Mouse (Mus musculus) liver (tissue): Measurements from ENCODE around the gene Nsun4.

ENCODE experiments used
- DNase-seq: peaks from one replicate; pipeline ENCODE4 v3.0.0-alpha.2; 2020; ENCODE audit warnings: mixed read lengths

The Nsun4 gene

DNA sequence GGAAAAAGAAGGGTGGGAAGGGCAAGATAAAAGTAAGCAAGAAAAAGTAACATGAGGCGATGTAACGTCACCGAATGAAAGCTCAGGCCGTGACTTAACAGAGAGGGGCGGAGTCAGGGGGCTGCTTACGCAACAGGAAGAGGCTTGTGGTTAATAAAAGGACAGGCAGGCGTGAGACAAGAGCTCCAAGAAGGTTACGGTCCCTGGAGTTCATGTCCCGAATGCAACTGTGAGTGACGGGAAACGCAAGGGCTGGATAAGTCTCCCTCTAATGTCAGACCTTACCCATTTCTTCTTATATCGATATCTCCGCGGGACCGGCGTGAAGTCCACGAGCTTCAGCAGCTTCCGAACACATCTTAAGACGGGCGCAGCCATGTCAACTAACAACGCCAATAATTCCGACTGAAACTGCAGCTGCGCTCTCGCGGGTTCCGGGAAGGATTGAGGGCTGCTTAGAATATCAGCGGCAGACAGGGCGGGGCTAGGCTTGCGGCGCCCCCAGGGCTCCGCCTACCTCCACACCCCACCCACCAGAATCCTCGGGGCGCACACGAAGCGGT is at the start of gene Nsun4:
Gene Nsun4, minus strand, starts transcription at position 478 of the 563 bp plus-strand sequence.
- DNase-seq: peak; percentile 93

DNA sequence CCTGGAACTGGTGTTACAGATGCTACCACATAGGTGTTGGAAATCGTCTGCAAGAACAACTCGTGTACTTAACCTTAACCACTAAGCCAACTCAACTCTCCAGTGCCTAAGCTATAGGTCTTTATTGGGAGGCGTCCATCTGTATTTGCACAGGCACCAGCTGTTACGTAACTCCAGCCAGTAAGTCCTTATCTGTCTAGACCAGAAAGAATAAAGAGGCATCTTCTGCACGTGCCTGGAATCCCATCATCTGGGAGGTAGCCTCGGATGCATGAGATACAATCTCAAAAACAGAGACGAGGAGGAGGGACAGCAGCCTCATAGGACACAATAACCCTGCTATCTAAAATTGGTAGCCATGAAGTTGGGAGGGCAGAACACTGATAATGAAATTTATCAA is 47.3 kb upstream of the Nsun4 start:
- peak; percentile 58 for DNase-seq

DNA sequence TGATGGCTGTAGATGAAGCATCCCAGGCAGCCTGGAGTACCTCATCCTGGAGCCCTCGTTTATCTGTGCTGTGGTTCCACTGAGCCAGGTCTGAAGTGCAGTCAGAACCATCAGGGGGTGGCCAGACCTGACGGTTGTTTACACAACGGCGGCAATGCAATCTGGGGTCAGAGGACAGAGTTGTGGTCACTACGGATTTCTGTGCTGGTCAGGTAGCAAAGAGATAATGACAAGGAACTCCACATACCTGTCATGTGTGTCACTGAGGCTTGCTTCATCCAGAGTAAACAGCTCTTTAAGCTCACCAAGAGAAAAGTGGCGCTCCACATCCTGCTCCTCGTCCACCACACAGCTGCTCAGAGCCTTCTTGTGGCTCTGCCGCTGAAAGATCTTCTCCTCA is 43.5 kb upstream of the Nsun4 start:
- peak; percentile 33 for DNase-seq

DNA sequence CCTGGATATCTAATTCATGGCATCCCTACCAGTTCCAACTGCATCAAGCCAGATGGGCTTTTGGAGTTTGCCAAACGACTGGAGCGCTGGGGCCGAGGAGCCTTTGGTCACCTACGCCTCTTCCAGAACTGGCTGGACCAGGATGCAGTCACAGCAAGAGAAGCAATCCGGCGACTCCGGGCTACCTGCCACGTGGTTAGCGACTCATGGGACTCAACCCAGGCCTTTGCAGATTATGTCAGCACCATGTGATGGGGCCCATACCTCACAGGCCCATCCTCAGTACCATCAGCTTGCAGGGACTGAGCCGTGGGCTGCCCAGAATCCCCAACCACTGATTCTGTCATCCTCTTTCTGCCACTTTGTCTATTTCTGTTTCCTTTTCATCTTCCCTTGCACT is 42.6 kb upstream of the Nsun4 start:
- DNase-seq: no peak

DNA sequence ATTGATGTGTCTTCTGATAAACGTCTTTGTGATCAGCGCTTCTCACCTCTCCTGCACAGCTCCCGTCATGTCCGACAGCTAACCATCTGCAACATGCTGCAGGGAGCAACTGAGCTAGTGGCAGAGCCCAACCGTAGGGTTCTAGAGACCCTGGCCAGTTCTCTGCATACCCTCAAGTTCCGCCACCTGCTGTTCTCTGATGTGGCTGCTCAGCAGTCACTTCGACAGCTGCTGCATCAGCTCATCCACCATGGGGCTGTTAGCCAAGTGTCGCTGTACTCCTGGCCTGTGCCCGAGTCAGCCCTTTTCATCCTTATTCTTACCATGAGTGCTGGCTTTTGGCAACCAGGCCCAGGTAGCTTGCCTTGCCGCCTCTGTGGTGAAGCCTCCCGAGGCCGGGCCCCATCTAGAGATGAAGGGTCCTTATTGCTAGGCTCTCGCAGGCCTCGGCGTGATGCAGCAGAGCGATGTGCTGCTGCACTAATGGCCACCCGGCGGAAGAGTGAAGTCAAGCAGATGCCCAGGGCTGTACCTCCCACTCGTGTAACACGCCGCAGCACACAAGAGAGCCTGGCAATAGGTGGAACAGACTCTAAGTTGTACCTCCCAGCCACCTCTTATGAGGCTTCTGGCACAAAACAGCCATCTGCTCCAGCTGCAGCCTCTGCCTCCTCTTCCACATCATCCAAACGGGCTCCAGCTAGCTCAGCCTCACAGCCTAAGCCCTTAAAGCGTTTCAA is 35.0 kb upstream of the Nsun4 start:
- no peak for DNase-seq

DNA sequence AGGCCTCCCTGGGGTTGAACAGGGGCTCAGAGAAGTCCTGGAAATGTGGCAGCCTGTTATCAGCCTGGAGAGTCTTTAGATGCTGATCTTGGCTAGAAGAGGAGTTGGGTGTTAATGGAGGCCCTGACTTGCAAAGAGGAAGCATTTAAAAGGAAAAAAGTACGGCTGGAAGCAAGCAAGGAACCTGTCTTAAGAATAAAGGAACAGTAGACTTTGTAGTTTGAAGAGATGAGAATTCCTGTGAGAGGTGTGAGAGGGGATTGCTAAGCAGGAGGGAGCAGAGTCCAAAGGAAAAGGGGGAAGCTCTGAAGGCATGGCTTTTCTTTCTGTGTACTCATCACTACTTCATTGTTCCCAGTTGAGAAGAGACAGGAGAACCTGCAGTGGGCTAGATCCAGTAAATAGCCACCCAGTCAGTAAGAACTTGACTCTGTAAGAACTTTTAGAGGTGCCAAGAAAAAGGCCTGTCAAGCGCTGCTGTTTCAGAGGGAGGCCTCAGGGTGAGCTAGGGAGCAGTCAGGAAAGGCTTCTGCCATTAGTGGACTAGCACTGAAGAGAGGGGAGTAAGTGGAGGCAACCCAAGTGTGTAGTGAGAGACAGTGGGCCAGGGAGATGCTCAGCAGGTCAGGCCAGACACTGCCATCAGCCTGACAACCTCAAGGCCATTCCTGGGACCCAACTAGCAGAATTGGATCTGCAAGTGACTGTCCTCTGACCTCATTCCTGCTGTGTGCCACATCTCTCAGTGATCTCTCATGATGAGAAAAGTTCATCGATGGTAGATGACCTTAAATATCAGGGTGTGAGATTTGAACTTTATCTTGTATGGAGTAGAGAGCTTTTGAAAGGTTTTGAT is 23.8 kb upstream of the Nsun4 start:
- DNase-seq: no peak

DNA sequence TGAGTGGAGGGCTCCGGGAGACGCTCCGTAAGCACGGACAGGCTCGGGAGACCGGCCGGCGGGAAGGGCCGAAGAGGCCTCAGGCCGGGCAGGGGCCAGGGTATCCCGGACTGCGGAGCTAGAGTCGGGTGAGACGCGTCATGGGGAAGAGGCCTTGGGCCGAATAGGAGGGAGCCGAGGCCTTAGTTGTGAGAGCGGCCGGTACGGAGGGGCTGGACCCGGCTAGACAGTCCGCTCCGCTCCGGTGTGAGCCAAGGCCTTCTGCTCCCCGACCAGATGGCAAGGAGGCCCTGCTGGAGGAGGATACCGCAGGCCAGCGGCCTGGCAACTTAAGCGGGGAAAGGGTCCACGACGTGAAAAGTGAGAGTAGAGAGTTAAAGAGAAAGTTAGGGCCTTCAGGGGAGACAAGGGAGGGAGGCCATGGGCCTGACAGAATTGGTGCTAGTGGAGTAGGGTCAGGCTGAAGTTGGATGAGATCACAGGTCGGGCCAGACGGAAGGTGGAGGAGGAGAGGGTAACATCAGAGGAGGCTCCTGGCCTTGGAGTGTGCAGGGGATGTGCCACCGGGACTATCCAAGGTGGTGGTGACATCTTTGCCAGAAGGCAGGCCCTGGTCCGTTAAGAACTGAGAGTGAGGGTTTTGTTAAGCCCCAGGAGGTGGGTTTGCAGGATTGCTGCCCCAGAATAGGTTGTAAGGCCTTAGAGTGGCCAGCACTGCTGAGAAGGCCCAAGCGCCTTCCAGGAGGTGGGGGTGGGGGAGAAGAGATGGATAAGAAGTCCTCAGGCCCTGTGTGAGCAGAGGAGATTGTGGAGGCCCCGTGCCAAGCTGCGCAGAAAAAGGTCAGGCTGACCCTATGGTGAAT is 22.9 kb upstream of the Nsun4 start:
- peak; percentile 62 for DNase-seq

DNA sequence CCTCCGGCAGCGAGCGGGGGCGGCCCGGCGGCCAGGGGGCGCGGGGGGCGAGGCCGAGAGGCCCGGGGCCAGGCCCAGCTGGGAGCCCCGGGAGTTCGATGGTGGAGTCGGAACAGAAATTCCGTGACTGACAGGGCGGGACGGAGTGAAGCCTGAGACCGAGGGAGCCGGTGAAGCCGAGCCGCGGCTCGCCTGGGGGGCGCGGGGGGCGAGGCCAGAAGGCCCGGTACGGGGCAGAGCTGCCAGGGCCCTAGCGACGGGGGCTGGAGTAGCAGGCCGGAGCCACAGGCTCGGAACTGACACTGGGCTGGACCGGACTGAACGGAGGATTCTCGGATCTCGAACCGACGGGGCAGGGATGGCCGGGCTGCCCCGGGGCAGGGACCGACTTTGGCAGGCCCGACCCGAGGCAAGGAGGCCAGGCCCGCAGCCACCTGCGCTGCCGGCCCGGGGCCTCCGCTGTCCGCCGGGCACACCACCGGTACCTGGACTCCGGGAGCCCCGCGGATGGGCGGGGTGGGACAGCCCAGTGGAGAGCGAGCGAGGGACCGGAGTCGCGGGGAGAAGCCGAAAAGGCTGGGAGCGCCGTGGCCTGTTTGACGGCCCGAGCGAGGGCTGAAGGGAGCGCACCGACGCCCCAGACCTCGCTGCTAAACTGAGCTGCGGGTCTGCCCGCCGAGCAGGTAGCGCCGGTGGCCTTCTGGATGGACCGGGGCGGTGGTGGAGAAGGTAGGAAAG is 22.1 kb upstream of the Nsun4 start:
- peak; percentile 76 for DNase-seq

DNA sequence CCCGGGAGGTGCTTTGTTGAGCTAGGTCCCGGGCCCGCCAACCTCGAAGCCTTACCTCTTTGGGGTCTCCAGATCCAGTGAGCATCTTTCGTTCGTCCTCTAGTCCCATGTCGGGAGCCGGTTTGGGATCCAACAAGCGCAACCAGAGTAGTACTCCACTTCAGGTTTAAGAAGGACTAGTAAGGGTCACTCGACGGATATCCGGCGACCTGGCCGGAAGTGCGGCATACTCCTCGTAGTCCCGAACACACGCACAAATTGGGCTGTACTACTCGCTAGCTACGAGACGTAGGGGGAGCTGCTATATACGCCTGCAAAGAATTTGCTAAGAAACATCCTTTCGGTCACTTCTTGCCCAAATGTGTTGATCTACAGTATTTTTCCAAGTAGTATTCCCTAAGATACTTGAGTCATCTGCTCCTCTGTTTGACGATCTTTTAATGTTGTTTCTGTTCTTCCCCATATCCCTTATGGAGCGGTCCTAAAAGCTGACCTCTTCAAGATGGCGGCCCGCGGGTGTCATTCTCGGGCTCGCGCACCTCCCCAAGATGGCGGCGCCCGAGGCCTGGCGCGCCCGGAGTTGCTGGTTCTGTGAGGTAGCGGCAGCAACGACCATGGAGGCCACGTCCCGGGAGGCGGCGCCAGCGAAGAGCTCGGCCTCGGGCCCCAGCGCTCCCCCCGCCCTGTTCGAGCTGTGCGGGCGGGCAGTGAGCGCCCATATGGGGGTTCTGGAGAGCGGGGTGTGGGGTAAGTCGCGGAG is 21.4 kb upstream of the Nsun4 start, which contains the start of the genes Uqcrh and Lrrc41:
Gene Uqcrh, minus strand, starts transcription at position 211 of the 760 bp plus-strand sequence.
Gene Lrrc41, plus strand, starts transcription at position 409 of the 760 bp plus-strand sequence.
- DNase-seq: peak; percentile 96

DNA sequence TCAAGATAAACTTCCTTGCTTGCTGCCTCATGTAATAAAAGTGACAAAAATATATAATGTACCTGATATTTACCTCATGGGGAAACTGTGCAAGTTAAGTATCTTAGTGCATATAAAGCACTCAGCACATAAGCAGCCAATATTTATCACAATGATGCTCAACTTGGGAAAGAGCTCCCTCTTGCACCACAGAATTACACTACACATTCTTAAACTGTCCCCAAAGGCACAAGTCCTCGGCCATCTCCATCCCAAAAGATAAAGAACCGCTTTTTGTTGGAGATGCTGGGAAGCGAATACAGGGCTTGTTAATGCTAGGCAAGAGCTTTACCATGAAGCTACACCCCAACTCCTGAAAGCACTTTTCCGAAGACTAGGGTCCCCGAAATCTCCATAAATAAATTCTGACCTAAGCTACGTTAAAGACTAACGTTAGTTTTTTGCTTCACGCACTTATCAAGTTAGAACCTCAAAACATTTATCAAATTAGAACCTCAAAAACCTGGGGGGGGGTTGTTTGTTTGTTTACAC is 20.5 kb upstream of the Nsun4 start:
- no peak for DNase-seq

DNA sequence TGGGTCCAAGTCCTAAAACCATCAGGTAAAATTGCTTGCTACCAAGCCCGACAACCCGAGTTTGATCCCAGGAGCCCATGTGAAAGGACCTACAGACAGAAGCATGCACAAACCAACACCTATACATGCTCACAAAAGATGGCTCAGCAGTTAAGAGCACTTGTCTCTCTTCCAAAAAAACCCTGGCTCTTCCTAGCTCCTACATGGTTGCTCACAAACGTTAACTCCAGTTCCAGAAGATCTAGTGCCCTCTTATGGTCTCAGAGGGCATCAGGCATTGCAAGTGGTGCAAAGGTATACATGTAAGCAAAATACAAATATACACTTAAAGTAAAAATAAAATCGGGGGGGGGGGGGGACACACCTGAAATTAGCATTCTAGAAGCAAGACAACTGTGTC is 19.5 kb upstream of the Nsun4 start:
- no peak for DNase-seq

DNA sequence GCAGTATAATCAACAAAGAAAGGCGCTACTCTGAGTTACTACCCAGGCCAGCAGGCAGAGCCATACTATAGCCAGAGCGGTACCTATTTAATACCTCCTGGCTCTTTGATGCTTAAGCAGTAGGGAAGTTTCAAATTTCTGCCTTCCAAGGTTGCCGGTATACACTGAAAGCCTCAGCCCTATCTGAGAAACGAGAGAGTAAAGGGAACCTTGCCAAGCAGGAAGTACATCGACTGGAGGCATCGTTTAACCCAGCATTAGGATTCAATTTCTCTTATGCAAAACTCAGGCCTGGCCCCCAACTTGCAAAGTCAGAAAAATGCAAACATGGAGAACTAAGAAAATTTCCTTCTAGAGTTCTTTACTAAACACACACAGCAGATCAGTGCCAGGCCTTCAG is 16.4 kb upstream of the Nsun4 start:
- DNase-seq: no peak

DNA sequence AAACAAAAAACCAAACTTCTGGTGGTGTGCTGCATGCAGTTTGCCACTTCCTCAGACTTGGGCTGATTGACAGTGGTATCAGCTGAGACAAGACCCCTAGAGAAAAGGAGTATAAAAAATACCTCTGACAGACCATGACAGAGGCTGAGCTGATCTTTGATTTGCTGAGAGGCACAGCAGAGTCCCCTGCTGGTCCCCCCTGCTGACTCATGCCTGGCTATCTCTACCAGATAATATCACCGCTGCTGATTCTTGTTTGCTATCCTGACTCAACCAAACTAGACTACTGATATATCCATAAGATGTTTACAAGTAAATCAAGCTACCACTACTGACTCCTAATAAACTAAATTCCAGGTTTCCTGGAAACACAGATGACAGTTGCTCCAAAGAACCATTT is 10.2 kb upstream of the Nsun4 start:
- peak; percentile 14 for DNase-seq

DNA sequence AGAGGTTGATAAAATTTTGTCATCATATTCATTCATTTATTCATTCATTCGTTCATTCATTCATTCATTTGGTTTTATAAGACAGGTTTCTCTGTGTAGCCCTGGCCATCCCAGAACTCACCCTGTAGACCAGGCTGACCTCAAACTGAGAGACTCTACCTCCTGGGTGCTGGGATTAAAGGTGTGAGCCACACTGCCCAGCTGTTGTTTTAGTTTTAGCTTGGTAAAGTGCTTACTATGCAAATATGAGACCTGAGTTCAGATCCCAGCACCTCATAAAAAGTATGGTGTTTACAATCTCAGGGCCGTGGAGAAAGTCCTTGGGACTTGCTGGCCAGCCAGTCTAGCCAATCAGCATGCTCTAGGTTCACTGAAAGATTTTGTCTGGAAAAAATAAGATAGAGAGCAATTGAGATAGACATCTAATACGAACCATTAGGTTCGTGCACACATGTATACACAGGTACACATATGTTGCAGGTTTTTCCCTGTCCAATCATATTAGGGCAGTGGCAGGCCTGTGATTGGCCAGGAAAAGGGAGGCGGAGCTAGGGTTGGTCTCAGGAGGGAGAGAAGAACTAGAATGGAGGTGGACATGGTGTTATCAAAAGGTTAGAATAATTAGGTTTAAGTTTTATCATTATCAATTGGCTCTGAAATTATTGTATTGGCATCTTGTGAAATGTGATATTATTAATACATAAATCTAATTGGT is 5.5 kb upstream of the Nsun4 start:
- DNase-seq: no peak

DNA sequence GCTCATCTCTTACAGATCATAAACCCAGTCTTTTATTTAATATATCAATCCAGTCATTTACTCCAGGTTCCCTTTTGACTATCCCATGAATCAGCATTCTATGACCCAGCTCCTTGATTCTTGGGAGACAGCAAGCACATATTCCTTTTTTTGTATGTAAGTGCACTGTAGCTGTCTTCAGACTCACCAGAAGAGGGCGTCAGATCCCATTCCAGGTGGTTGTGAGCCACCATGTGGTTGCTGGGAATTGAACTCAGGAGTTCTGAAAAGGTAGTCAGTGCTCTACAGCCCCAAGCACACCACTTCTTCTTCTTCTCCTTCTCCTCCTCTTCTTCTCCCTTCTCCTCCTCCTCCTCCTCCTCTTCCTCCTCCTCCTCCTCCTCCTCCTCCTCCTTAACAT is 3.9 kb upstream of the Nsun4 start:
- no peak for DNase-seq

DNA sequence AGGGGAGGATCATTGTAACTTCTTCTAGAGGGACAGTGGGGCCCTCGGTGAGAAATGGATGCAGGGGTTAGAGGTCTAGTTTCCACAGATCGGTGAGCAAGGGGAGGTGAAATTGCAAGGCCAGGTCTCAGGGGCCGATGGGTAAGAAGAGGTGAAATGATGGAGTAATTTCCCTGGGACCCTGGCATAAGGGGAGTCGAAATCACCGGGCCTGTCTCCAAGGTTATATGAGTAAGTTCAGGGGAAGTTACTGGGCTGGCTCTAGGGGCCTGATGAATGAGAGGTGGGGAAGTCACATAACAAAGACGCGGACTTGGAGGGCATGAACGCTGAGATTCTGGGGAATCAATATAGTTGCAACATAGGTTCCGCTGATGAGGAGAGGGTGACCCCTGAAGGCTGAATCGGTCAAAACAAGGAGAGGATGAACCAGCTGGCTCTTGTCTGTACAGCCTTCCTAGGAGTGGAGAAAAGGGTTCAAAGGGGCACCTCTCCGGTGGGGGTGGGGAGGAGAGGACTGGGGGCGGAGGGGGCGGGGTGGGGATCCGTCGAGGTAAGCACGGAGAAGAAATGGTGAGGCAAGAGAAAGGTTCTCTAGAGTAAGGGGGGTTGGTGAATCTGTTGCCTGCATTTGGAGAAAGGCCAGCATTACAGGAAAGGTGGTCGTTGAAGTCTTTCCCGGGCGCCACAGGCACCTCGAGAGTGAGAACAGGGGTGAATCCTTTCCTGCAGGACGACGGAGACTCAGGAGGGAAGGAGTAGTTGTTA is 966 bp downstream of the Nsun4 start:
- peak; percentile 40 for DNase-seq

DNA sequence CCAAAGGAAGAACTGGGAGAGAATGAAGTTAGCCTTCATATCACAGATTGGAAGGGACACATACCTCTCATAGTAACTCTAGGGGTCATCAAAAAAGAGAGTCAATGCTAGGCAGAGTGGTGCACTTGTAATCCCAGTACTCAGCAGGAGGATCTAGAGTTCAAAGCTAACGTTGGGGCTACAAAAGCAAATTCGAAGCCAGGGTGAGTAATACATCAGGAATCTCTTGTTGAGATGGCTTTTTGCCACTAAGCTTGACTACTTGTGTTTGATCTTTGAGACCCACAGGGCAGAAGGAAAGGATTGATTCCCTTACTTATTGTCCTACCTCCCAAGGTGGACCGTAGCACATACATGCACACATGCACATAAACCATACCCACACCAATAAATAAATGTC is 4.5 kb downstream of the Nsun4 start:
- no peak for DNase-seq

DNA sequence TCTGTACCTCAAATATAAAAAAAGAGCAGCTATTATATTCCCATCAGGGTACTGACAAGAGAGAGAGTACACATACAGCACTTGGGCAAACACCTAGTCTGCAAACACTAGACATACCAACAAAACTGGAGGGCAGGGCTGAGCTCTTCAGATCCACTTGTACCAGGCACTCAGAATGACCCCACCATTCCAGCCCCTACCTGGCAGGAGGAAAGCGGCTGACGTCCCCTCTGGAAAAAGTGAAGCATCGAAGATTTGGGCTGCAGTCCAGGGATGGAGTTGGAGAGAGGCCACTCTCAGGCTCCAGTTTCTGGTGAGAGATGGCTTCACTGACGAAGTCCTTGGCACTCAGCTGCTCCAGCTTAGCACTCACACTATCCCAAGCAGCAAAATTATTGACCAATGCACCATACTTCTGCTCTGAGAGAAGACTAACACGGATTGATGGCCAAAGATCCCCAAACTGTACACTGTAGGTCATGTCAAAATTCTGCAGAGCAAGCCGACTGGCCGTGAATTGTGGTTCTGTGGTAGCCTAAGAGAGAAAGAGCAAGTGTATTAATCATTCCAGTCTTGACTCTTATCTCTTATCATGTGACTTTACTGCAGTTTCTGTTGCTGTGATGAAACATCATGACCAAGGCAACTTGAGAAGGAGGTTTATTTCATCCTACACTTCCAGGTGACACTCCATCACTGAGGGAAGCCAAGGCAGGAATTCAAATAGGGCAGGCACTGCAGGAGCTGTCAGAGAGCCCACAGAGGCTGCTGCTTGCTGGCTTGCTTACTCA is 5.4 kb downstream of the Nsun4 start:
- no peak for DNase-seq

DNA sequence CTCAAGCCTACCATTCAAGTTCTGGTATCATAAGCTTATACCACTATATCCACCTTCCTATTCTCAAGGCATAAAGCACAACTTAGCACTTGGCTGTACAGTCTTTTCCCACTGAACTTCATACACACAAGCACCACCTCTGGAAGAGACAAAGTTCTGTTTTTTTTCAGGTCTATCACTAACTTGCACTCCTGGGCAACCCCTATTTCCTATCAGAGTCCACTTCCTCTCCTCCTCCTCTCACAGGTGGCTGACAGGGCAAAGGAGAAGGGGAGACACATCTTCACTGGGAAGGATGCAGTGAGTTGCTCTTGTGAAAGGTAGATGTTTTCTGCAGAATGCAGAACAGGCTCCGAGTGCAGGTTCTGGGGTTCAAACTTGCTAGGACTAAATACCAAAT is 6.0 kb downstream of the Nsun4 start:
- DNase-seq: no peak
